Mouse (Mus musculus): ENCODE results near the gene Robo2. TPM values are rescaled to one million over a fixed set of nuclear protein-coding genes. Genes with fewer than 3 reads are reported as not detected.

The Robo2 gene
- not detected in 2 replicates for polyA plus RNA-seq (2012; ENCODE audit: insufficient read depth, insufficient read length, missing spikeins)

GRCm38 (mm10) chr16:74411481-74412251 lies at the start of gene Robo2:
Gene Robo2, minus strand, starts transcription at chr16:74411825.
- Histone ChIP-seq H3K27ac (ENCODE audit: insufficient read depth, low read depth, low read length) (no peak within 1 kb of the TSS), H3K4me1 (ENCODE audit: control insufficient read depth, insufficient read depth, low read length) (no peaks in the 10 kb centered on the region; the same call in none of the 2 replicates), H3K4me3 (ENCODE audit: insufficient read depth, low read length) (peak within 1 kb of the TSS; percentile 38)
- TF ChIP-seq CTCF (IDR thresholded peaks at IDR 0.05; ENCODE audit: low read depth, low read length) (no peak), POLR2A (IDR thresholded peaks at IDR 0.05; ENCODE audit: borderline replicate concordance, low read depth, low read length) (no peak)

- TF ChIP-seq CTCF (IDR thresholded peaks at IDR 0.05; ENCODE audit: low read depth, low read length) (no peak), POLR2A (IDR thresholded peaks at IDR 0.05; ENCODE audit: borderline replicate concordance, low read depth, low read length) (no peak)
- Histone ChIP-seq H3K27ac (ENCODE audit: insufficient read depth, low read depth, low read length) (no peak overlapping the region), H3K4me1 (ENCODE audit: control insufficient read depth, insufficient read depth, low read length) (no peaks in the 10 kb centered on the region), H3K4me3 (ENCODE audit: insufficient read depth, low read length) (no peak overlapping the region)
Observed at GRCm38 (mm10) chr16:74458138-74458537, 46.5 kb upstream of the Robo2 start.

- Histone ChIP-seq H3K27ac (ENCODE audit: insufficient read depth, low read depth, low read length) (no peak overlapping the region), H3K4me3 (ENCODE audit: insufficient read depth, low read length) (no peak overlapping the region), H3K4me1 (ENCODE audit: control insufficient read depth, insufficient read depth, low read length) (no peaks in the 10 kb centered on the region)
- TF ChIP-seq CTCF (IDR thresholded peaks at IDR 0.05; ENCODE audit: low read depth, low read length) = no peak
- no peak for TF ChIP-seq POLR2A (IDR thresholded peaks at IDR 0.05; ENCODE audit: borderline replicate concordance, low read depth, low read length)
Observed at GRCm38 (mm10) chr16:74457736-74458135, 46.1 kb upstream of the Robo2 start.

GRCm38 (mm10) chr16:74456808-74457470 lies 45.3 kb upstream of the Robo2 start:
- Histone ChIP-seq H3K4me3 (ENCODE audit: insufficient read depth, low read length) (no peak overlapping the region), H3K27ac (ENCODE audit: insufficient read depth, low read depth, low read length) (no peak overlapping the region), H3K4me1 (ENCODE audit: control insufficient read depth, insufficient read depth, low read length) (no peaks in the 10 kb centered on the region)
- TF ChIP-seq POLR2A (IDR thresholded peaks at IDR 0.05; ENCODE audit: borderline replicate concordance, low read depth, low read length) (no peak), CTCF (IDR thresholded peaks at IDR 0.05; ENCODE audit: low read depth, low read length) (no peak)

- Histone ChIP-seq H3K27ac (ENCODE audit: insufficient read depth, low read depth, low read length) (no peak overlapping the region), H3K4me1 (ENCODE audit: control insufficient read depth, insufficient read depth, low read length) (no peaks in the 10 kb centered on the region), H3K4me3 (ENCODE audit: insufficient read depth, low read length) (no peak overlapping the region)
- TF ChIP-seq CTCF (IDR thresholded peaks at IDR 0.05; ENCODE audit: low read depth, low read length) = no peak
- no peak for TF ChIP-seq POLR2A (IDR thresholded peaks at IDR 0.05; ENCODE audit: borderline replicate concordance, low read depth, low read length)
Observed at GRCm38 (mm10) chr16:74455179-74455578, 43.6 kb upstream of the Robo2 start.

- Histone ChIP-seq H3K4me3 (ENCODE audit: insufficient read depth, low read length) (no peak overlapping the region), H3K4me1 (ENCODE audit: control insufficient read depth, insufficient read depth, low read length) (no peaks in the 10 kb centered on the region), H3K27ac (ENCODE audit: insufficient read depth, low read depth, low read length) (no peak overlapping the region)
- TF ChIP-seq POLR2A (IDR thresholded peaks at IDR 0.05; ENCODE audit: borderline replicate concordance, low read depth, low read length) = no peak
Observed at GRCm38 (mm10) chr16:74448025-74448424, 36.4 kb upstream of the Robo2 start.

GRCm38 (mm10) chr16:74427071-74427470 lies 15.4 kb upstream of the Robo2 start:
- no peaks in the 10 kb centered on the region for H3K4me1 ChIP-seq (ENCODE audit: control insufficient read depth, insufficient read depth, low read length)
- no peak for TF ChIP-seq CTCF (IDR thresholded peaks at IDR 0.05; ENCODE audit: low read depth, low read length)
- no peak for TF ChIP-seq POLR2A (IDR thresholded peaks at IDR 0.05; ENCODE audit: borderline replicate concordance, low read depth, low read length)
- no peak overlapping the region for H3K27ac ChIP-seq (ENCODE audit: insufficient read depth, low read depth, low read length)
- H3K4me3 ChIP-seq (ENCODE audit: insufficient read depth, low read length) = no peak overlapping the region

- Histone ChIP-seq H3K4me1 (ENCODE audit: control insufficient read depth, insufficient read depth, low read length) (no peaks in the 10 kb centered on the region), H3K4me3 (ENCODE audit: insufficient read depth, low read length) (no peak overlapping the region), H3K27ac (ENCODE audit: insufficient read depth, low read depth, low read length) (no peak overlapping the region)
- TF ChIP-seq CTCF (IDR thresholded peaks at IDR 0.05; ENCODE audit: low read depth, low read length) (no peak), POLR2A (IDR thresholded peaks at IDR 0.05; ENCODE audit: borderline replicate concordance, low read depth, low read length) (no peak)
Observed at GRCm38 (mm10) chr16:74420324-74420723, 8.7 kb upstream of the Robo2 start.

GRCm38 (mm10) chr16:74412471-74413291 lies 1.1 kb upstream of the Robo2 start:
- H3K4me3 ChIP-seq (ENCODE audit: insufficient read depth, low read length) = peak overlapping the region; percentile 25
- no peaks in the 10 kb centered on the region; the same call in none of the 2 replicates for H3K4me1 ChIP-seq (ENCODE audit: control insufficient read depth, insufficient read depth, low read length)
- TF ChIP-seq CTCF (IDR thresholded peaks at IDR 0.05; ENCODE audit: low read depth, low read length) = no peak
- no peak for TF ChIP-seq POLR2A (IDR thresholded peaks at IDR 0.05; ENCODE audit: borderline replicate concordance, low read depth, low read length)
- H3K27ac ChIP-seq (ENCODE audit: insufficient read depth, low read depth, low read length) = no peak overlapping the region
